Mouse (Mus musculus) stomach, embryonic 14.5 days (tissue): ENCODE data around the gene Vmn2r83. TPM values are rescaled to one million over a fixed set of nuclear protein-coding genes. Genes with fewer than 3 reads are reported as not detected.

Experiments used
- ATAC-seq: fragments of 200-750 bp; cut with Nextera tagmentation; 2 replicates; pipeline ENCODE4 v1.8.0; 2017; ENCODE audit warnings: low read depth, moderate TSS enrichment; ENCODE audit not compliant: insufficient number of reproducible peaks, insufficient read depth, low FRiP score
- H3K27ac ChIP-seq: fragments of 300-500 bp; sonication (generic); 2 replicates; pipeline ENCODE4 v1.5.1; 2014; ENCODE audit warnings: mild to moderate bottlenecking, low read length, moderate library complexity, mixed read lengths
- H3K27me3 ChIP-seq: fragments of 300-500 bp; sonication (generic); 2 replicates; pipeline ENCODE4 v1.6.1; 2014; ENCODE audit warnings: low read length, control low read depth, mixed read lengths; ENCODE audit not compliant: control insufficient read depth, insufficient read depth
- H3K36me3 ChIP-seq: fragments of 300-500 bp; sonication (generic); 2 replicates; pipeline ENCODE4 v1.6.1; 2014; ENCODE audit warnings: mild to moderate bottlenecking, control low read depth, low read length, moderate library complexity, mixed read lengths; ENCODE audit not compliant: control insufficient read depth, insufficient read depth
- H3K4me1 ChIP-seq: fragments of 300-500 bp; sonication (generic); 2 replicates; pipeline ENCODE4 v1.6.1; 2014; ENCODE audit warnings: low read length, control low read depth, mixed read lengths; ENCODE audit not compliant: control insufficient read depth, insufficient read depth
- H3K4me2 ChIP-seq: fragments of 300-500 bp; sonication (generic); replicated peaks from 2 replicates; pipeline ENCODE4 v1.6.1; 2014; ENCODE audit warnings: low read depth, low read length, control low read depth
- H3K4me3 ChIP-seq: fragments of 300-500 bp; sonication (generic); 2 replicates; pipeline ENCODE4 v1.5.1; 2014; ENCODE audit warnings: low read depth, low read length, control low read depth
- H3K9ac ChIP-seq: fragments of 300-500 bp; sonication (generic); replicated peaks from 2 replicates; pipeline ENCODE4 v1.6.1; 2014; ENCODE audit warnings: low read depth, mild to moderate bottlenecking, control low read depth, low read length, moderate library complexity, mixed read lengths
- H3K9me3 ChIP-seq: fragments of 300-500 bp; sonication (generic); 2 replicates; pipeline ENCODE4 v1.6.1; 2016; ENCODE audit warnings: low read depth, low read length, control low read depth; ENCODE audit not compliant: control insufficient read depth
- WGBS: fragments of 180-500 bp; shearing (Covaris S2); extraction: QIAGEN DNeasy Blood & Tissue Kit; methylation state at CpG from one replicate; pipeline ENCODE4 v1.1.7; 2014; 5-methylcytosine and 5-hydroxymethylcytosine counted together
- polyA plus RNA-seq: library from polyadenylated mRNA; unstranded; fragments of >200 nt; fragmentation: Nextera tagmentation; extraction: Ambion mirVana; gene quantifications from 2 replicates; pipeline ENCODE4 v1.2.1, GENCODE M21; 2014

The Vmn2r83 gene
- polyA plus RNA-seq, 1 experiment from 2014 or later: not detected

DNA sequence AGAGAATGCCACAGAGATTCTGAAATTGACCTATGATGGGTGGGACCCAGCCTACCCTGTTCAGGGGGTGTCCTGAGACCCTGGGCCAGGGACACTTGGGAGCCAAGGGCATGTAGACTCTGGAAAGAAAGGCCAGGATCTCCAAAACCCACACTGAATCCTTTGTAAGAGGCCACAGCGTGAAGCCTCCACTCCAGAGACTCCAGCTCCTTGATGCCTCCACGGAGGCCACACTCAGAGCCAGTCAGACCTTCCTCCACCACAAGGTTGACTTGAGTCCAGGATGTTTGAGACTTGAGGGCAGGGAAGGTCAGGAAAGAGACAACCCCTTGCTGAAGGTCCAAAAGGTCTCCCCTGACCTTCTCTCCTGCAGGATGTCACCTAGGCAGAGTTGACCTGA is 65.9 kb downstream of the Vmn2r83 start:
- ATAC-seq: no peak
- no peaks in the 10 kb centered on the region for H3K9me3 ChIP-seq
- 83% methylated on average over 2 of the region's 2 CpGs for WGBS
- no peaks in the 10 kb centered on the region for H3K27me3 ChIP-seq
- no peak overlapping the region for H3K27ac ChIP-seq
- H3K4me3 ChIP-seq: no peak overlapping the region
- H3K9ac ChIP-seq: no peak overlapping the region
- H3K4me1 ChIP-seq: 0 out of 2 replicates have a peak, but pooled peaks cover 4% of the 10 kb centered on the region
- H3K4me2 ChIP-seq: no peak overlapping the region
- peaks cover 4% of the 10 kb centered on the region; the same call in 1 of the 2 replicates for H3K36me3 ChIP-seq

DNA sequence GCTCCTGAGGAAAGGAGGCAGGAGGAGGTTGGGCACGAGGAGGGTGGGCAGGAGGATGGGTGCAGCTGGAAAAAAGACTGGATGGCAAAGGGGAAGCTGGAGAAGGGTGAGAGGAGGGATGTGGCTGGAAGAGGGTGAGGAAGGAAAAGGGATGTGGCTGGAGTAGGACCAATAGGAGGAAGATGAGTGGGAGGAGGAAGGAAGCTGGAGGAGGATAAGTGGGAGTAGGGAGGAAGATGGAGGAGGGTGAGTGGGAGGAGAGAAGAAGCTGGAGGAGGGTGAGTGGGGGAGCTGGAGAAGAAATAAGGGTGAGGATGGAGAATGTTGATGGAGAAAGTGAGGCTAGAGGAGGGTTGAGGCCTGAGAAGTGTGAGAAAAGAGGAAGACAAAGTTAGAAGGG is 66.9 kb downstream of the Vmn2r83 start:
- H3K9ac ChIP-seq: no peak overlapping the region
- no peak overlapping the region for H3K27ac ChIP-seq
- H3K27me3 ChIP-seq: no peaks in the 10 kb centered on the region
- no peaks in the 10 kb centered on the region for H3K9me3 ChIP-seq
- no peak overlapping the region for H3K4me3 ChIP-seq
- ATAC-seq: no peak
- WGBS: 37% methylated on average over 1 of the region's 1 CpGs
- H3K4me1 ChIP-seq: 0 out of 2 replicates have a peak, but pooled peaks cover 4% of the 10 kb centered on the region
- peaks cover 8% of the 10 kb centered on the region; the same call in 1 of the 2 replicates for H3K36me3 ChIP-seq
- no peak overlapping the region for H3K4me2 ChIP-seq

DNA sequence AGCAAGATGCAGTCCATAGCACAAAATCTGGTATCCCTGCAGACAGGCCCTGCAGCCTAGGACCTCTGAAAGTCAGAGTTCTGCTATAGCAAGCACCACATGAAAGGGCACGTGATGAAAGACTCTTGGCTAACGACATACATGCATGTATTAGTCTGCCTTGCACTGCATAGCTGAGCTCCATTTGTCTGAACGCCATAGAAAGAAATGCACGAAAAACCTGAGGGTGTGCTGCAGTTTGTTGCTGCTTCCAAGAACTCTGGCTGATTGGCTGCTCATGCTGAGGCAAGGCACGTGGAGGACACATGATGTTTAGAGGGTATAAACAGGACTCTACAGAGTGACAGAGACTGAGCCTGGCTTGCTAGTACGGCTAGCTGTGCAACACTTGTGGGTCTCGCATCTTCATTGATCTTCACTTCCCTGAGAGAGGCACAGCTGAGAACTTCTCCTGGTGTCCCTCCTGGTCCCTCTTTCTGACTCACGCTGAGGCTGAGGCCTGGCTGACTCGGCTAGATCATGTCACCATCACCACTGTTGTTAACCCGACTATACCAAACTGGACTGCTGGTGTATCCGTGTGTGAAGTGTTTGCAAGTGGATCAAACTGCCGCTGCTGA is 68.0 kb downstream of the Vmn2r83 start:
- H3K4me1 ChIP-seq: 0 out of 2 replicates have a peak, but pooled peaks cover 4% of the 10 kb centered on the region
- no peak overlapping the region for H3K9ac ChIP-seq
- H3K9me3 ChIP-seq: no peaks in the 10 kb centered on the region
- 73% methylated on average over 12 of the region's 12 CpGs for WGBS
- no peak overlapping the region for H3K4me3 ChIP-seq
- ATAC-seq: no peak
- no peaks in the 10 kb centered on the region for H3K27me3 ChIP-seq
- peaks cover 19% of the 10 kb centered on the region for H3K36me3 ChIP-seq
- no peak overlapping the region for H3K4me2 ChIP-seq
- H3K27ac ChIP-seq: no peak overlapping the region

DNA sequence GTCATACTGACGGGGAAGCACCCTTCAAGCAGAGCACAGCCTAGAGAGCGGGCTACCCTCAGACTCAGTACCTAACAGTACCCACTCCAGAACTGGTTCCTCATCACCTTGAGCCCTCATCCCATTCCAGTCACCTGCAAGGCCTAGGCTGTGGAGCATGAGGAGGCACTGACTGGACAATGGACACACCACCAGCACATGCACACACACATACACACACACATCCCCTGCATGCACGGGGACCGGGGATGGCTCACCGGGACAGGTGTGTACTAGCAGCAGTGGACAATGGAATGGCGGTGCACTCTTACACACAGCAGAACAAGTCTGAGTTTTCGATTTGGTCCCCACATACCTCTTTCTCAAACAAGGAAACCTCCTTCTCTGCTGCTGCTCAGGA is 68.7 kb downstream of the Vmn2r83 start:
- Histone ChIP-seq H3K9ac (no peak overlapping the region), H3K4me3 (no peak overlapping the region), H3K36me3 (peaks cover 23% of the 10 kb centered on the region), H3K4me1 (0 out of 2 replicates have a peak, but pooled peaks cover 4% of the 10 kb centered on the region), H3K9me3 (no peaks in the 10 kb centered on the region), H3K4me2 (no peak overlapping the region), H3K27ac (no peak overlapping the region), H3K27me3 (no peaks in the 10 kb centered on the region)
- WGBS: 86% methylated on average over 7 of the region's 7 CpGs
- ATAC-seq: no peak

DNA sequence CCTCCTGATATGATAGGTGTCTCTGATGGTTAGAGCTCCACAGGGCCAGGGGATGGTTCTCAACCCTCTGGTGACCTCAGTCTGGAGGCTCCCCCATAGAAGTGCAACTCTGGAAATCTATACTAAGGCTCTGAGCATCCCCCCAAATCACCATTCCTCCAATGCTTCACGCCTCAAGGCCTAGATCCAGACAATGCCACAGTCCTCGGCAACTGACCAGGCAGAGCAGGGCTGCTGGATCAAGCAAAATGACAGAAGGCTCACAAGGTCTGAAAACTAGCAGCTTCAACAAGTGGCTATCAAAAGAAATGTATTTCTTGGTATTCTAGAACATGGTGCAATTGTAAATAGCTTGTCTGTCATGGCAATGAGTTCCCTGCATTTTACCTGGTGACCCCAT is 69.2 kb downstream of the Vmn2r83 start:
- no peak overlapping the region for H3K4me3 ChIP-seq
- no peak overlapping the region for H3K4me2 ChIP-seq
- ATAC-seq: no peak
- H3K9ac ChIP-seq: no peak overlapping the region
- no peaks in the 10 kb centered on the region for H3K27me3 ChIP-seq
- 0 out of 2 replicates have a peak, but pooled peaks cover 4% of the 10 kb centered on the region for H3K4me1 ChIP-seq
- peaks cover 27% of the 10 kb centered on the region for H3K36me3 ChIP-seq
- WGBS: 87% methylated on average over 2 of the region's 2 CpGs
- no peak overlapping the region for H3K27ac ChIP-seq
- H3K9me3 ChIP-seq: no peaks in the 10 kb centered on the region

DNA sequence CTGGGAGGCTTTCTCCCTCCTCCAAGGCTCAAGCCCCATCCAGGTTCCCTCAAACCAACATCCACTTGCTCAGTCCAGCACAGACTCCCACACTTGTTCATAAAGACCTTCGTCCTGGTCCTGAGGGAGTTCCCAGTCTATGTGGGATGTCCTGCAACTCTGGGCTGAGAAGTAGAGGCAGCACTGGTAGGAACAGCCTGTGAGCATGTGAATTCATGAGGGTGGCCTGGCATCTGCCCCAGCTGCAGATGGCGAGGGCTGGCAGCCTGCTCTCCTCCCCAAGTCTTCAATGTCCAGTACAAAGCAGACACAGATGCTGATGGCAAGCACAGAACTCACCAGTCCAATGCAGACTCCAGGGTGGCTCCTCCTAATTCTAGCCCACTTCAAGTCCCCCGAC is 69.8 kb downstream of the Vmn2r83 start:
- Histone ChIP-seq H3K4me1 (0 out of 2 replicates have a peak, but pooled peaks cover 4% of the 10 kb centered on the region), H3K4me2 (no peak overlapping the region), H3K27me3 (no peaks in the 10 kb centered on the region), H3K4me3 (no peak overlapping the region), H3K36me3 (peaks cover 30% of the 10 kb centered on the region), H3K27ac (no peak overlapping the region), H3K9ac (no peak overlapping the region), H3K9me3 (no peaks in the 10 kb centered on the region)
- ATAC-seq: no peak
- WGBS: 83% methylated on average over 3 of the region's 3 CpGs

DNA sequence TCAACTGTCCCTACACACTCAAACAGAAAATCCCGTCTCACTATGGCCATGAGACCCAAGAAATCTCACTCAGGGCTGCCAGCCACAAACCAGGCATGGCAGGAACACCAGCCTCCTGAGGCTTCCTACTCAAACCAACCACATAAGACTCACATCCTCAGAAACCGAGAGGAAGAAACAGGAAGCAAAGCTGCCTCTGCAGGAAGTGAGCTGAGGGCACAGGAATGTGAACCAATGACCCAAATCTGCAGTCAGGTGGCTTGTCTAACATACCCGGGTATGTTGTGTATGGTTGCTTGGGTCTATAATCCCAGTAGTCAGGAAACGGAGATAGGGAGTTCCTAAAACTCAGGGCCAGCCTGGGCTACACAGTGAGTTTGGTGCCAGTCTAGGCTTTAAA is 70.3 kb downstream of the Vmn2r83 start:
- no peak overlapping the region for H3K9ac ChIP-seq
- no peak overlapping the region for H3K27ac ChIP-seq
- H3K27me3 ChIP-seq: no peaks in the 10 kb centered on the region
- 0 out of 2 replicates have a peak, but pooled peaks cover under 1% of the 10 kb centered on the region for H3K4me1 ChIP-seq
- 65% methylated on average over 4 of the region's 4 CpGs for WGBS
- H3K9me3 ChIP-seq: no peaks in the 10 kb centered on the region
- no peak overlapping the region for H3K4me3 ChIP-seq
- no peak for ATAC-seq
- peaks cover 35% of the 10 kb centered on the region for H3K36me3 ChIP-seq
- no peak overlapping the region for H3K4me2 ChIP-seq

DNA sequence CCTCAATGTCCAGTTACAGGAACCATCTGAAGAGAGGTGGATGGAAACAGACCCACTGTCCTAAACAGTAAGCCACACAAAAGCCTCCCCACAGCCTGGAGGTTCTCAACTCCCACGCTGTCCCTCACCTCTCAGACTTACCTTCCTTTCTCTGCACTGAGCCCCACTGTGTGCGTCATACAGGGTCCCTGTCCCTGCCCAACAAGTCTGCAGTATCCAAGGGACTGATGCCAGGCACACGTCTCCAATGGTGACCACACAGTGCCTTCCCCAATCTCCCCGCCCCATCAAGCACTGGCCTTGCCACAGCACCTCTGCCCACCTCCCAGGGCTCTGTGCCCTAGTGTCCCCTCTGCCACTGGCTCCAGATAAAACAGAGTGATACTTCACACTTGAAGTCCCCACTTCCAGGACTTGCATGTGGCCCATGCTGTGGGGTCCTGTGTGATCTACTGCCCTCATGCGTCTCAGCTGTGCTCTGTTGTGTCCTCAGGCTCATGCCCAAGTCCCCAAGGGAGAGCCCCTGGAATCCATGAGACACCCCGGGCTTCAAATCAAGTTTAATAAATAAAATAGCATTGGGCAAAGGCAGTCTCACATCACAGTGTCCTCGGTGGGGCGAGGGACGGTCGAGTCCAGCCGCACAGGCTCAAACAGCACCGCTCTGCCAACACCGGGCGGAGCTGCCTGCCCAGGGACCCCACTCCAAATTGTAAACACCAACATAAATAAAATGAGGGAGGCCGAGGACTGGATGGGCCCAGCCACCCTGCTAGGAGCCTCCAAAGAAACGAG is 71.4 kb downstream of the Vmn2r83 start:
- no peaks in the 10 kb centered on the region for H3K27me3 ChIP-seq
- H3K4me1 ChIP-seq: no peaks in the 10 kb centered on the region

More for the DNA sequence above, 71.4 kb downstream of the Vmn2r83 start:
- Histone ChIP-seq H3K4me3 (no peak overlapping the region), H3K9me3 (no peaks in the 10 kb centered on the region), H3K27ac (no peak overlapping the region), H3K9ac (no peak overlapping the region), H3K36me3 (peaks cover 46% of the 10 kb centered on the region), H3K4me2 (no peak overlapping the region)
- 87% methylated on average over 16 of the region's 16 CpGs for WGBS
- ATAC-seq: no peak
